Mouse (Mus musculus) myocyte (in vitro differentiated cells): ENCODE data around the gene Plp1. TPM values are rescaled to one million over a fixed set of nuclear protein-coding genes. Genes with fewer than 3 reads are reported as not detected.

Experiments used
- H3K27me3 ChIP-seq: one replicate; pipeline ENCODE4 v1.6.1; 2011; ENCODE audit not compliant: control insufficient read depth, insufficient read depth, insufficient read length
- H3K36me3 ChIP-seq: one replicate; pipeline ENCODE4 v1.6.1; 2011; ENCODE audit not compliant: control insufficient read depth, insufficient read depth
- H3K4me2 ChIP-seq: one replicate; pipeline ENCODE4 v1.6.1; 2011; ENCODE audit warnings: low read depth, control low read depth
- H3K4me3 ChIP-seq: one replicate; pipeline ENCODE4 v1.5.1; 2011; ENCODE audit warnings: mild to moderate bottlenecking, control low read depth, moderate library complexity
- H3K79me2 ChIP-seq: one replicate; pipeline ENCODE4 v1.6.1; 2011; ENCODE audit not compliant: control insufficient read depth, insufficient read depth
- H3ac ChIP-seq: one replicate; pipeline ENCODE4 v1.6.1; 2011; ENCODE audit not compliant: control insufficient read depth, insufficient read length
- CEBPB ChIP-seq: IDR thresholded peaks from 2 replicates; pipeline ENCODE4 v1.6.1; 2011; ENCODE audit warnings: mild to moderate bottlenecking, moderate library complexity; ENCODE audit not compliant: poor library complexity, insufficient read depth, severe bottlenecking
- E2F4 ChIP-seq: IDR thresholded peaks from one replicate; pipeline ENCODE4 v1.6.1; 2011; ENCODE audit warnings: mild to moderate bottlenecking, control low read depth, moderate library complexity; ENCODE audit not compliant: insufficient read depth
- MAX ChIP-seq: IDR thresholded peaks from one replicate; pipeline ENCODE4 v1.6.1; 2011; ENCODE audit warnings: low read depth, mild to moderate bottlenecking, control low read depth
- MYOD1 ChIP-seq, 3 experiments: IDR thresholded peaks; one replicate each; pipeline ENCODE4 v1.6.1; 2011; ENCODE audit warnings: control low read depth in 2 of 3, low read depth in 2 of 3, mild to moderate bottlenecking in 2 of 3, moderate library complexity in 1 of 3; ENCODE audit not compliant: insufficient read length in 2 of 3, control insufficient read depth in 1 of 3
- MYOG ChIP-seq, 3 experiments: IDR thresholded peaks; one replicate each; pipeline ENCODE4 v1.6.1; 2011; ENCODE audit warnings: control low read depth in 2 of 3, low read depth in 2 of 3, mild to moderate bottlenecking in 2 of 3; ENCODE audit not compliant: insufficient read length in 2 of 3, control insufficient read depth in 1 of 3, insufficient read depth in 1 of 3
- POLR2A ChIP-seq: IDR thresholded peaks from one replicate; pipeline ENCODE4 v1.6.1; 2011; ENCODE audit warnings: low read depth, mild to moderate bottlenecking, control low read depth, moderate library complexity; ENCODE audit not compliant: insufficient read length
- POLR2AphosphoS2 ChIP-seq: IDR thresholded peaks from one replicate; pipeline ENCODE4 v1.6.1; 2011; ENCODE audit warnings: low read depth, control low read depth; ENCODE audit not compliant: insufficient read length
- REST ChIP-seq: IDR thresholded peaks from one replicate; pipeline ENCODE4 v1.6.1; 2011; ENCODE audit warnings: mild to moderate bottlenecking, control low read depth, moderate library complexity; ENCODE audit not compliant: insufficient read depth, insufficient read length
- SRF ChIP-seq: IDR thresholded peaks from one replicate; pipeline ENCODE4 v1.6.1; 2011; ENCODE audit warnings: low read depth; ENCODE audit not compliant: control insufficient read depth, insufficient read length
- TCF12 ChIP-seq: IDR thresholded peaks from one replicate; pipeline ENCODE4 v1.6.1; 2011; ENCODE audit warnings: mild to moderate bottlenecking, control low read depth; ENCODE audit not compliant: poor library complexity, insufficient read depth, severe bottlenecking
- TCF3 ChIP-seq: IDR thresholded peaks from one replicate; pipeline ENCODE4 v1.6.1; 2011; ENCODE audit warnings: low read depth, control low read depth; ENCODE audit not compliant: insufficient read length
- USF1 ChIP-seq: IDR thresholded peaks from one replicate; pipeline ENCODE4 v1.6.1; 2011; ENCODE audit warnings: low read depth, mild to moderate bottlenecking, control low read depth, moderate library complexity
- polyA plus RNA-seq: library from polyadenylated mRNA; unstranded; fragments of >200 nt; fragmentation: generic; extraction: Trizol; gene quantifications from one replicate; pipeline ENCODE4 v1.2.1, GENCODE M21; 2012; ENCODE audit warnings: missing spikeins

Plp1 gene
- polyA plus RNA-seq, 1 experiment, result 0.14 TPM

DNA sequence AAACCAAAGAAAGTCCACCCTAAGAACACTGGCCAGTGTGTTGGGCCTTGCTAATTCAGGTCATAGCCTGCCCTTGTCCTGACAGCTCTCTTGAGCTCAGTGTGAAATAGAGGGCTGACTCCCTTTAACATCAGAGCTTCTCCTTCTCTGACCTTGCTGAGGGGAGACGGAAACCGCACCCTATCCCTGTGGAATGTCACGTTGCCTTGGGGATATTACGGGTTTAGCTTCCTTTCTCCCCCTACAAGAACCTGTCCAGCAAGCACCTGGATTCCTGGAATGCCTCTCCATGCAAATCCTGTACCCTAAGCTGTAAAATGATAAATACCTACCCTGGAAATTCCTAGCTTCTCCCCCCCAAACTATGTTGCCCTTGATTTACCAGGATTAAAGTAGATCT lies 33.0 kb upstream of the Plp1 start:
- H3K4me2 ChIP-seq, result no peak overlapping the region
- H3ac ChIP-seq, result no peak overlapping the region
- TF ChIP-seq POLR2A (no peak), TCF3 (no peak), REST (no peak), SRF (no peak), CEBPB (no peak), POLR2AphosphoS2 (no peak), MYOG (IDR thresholded peaks at IDR 0.05; ENCODE audit: control insufficient read depth in 1 of 3, insufficient read depth in 1 of 3, insufficient read length in 2 of 3, low read depth in 2 of 3) (no peak), MYOD1 (IDR thresholded peaks at IDR 0.05; ENCODE audit: control insufficient read depth in 1 of 3, insufficient read length in 2 of 3, low read depth in 2 of 3) (no peak), USF1 (no peak), MAX (no peak), E2F4 (no peak), TCF12 (no peak)
- H3K36me3 ChIP-seq, result no peaks in the 10 kb centered on the region
- H3K4me3 ChIP-seq, result no peak overlapping the region
- H3K79me2 ChIP-seq, result no peaks in the 10 kb centered on the region
- no peaks in the 10 kb centered on the region for H3K27me3 ChIP-seq

DNA sequence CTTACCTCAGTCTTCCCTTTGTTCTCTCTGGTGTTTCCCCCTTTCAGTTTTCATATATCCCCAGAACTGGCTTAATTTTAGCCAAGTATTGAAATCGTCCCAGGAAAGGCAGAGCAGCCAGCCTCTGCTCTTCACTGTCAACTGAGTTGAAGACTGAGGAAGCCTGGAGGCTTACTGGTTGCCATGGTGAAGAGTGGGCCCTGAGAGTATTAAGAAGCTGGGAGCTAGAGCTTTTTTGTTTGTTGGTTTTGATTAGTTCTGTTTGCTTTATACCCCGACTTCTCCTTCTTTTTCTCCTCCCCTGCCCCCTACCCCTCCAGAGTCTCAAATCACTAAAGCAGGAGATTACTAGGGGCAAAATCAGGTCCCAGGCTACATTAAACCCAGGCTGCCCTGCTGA lies 25.2 kb upstream of the Plp1 start:
- H3K79me2 ChIP-seq, result no peaks in the 10 kb centered on the region
- H3ac ChIP-seq, result no peak overlapping the region
- H3K4me2 ChIP-seq, result no peak overlapping the region
- H3K4me3 ChIP-seq, result no peak overlapping the region
- H3K27me3 ChIP-seq, result no peaks in the 10 kb centered on the region
- no peaks in the 10 kb centered on the region for H3K36me3 ChIP-seq
- TF ChIP-seq TCF12 (no peak), MYOD1 (IDR thresholded peaks at IDR 0.05; ENCODE audit: control insufficient read depth in 1 of 3, insufficient read length in 2 of 3, low read depth in 2 of 3) (no peak), REST (no peak), POLR2A (no peak), USF1 (no peak), POLR2AphosphoS2 (no peak), MYOG (IDR thresholded peaks at IDR 0.05; ENCODE audit: control insufficient read depth in 1 of 3, insufficient read depth in 1 of 3, insufficient read length in 2 of 3, low read depth in 2 of 3) (no peak), SRF (no peak), TCF3 (no peak), MAX (no peak), E2F4 (no peak), CEBPB (no peak)

DNA sequence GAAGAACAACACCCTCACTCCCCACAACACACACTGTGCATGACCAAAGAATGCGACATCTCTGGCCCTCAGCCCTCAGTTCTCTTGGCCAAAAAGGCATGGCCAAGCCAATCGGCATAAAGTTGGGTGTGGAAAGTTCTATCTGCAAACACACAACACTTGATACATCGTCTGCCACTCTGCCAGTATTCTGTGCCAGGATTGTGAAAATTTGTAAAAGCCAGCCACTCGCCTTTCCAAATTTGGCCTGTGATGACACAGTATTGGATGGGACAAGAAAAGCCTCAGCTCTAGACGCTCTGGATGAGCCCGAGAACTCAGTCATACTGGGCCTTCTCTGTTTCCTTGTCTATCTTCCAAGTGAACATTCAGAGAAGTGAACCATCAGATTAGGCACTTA lies 2.7 kb upstream of the Plp1 start:
- no peak for TF ChIP-seq CEBPB
- TF ChIP-seq USF1, result no peak
- no peak for TF ChIP-seq REST
- no peak for TF ChIP-seq MAX
- no peak for TF ChIP-seq MYOD1 (IDR thresholded peaks at IDR 0.05; ENCODE audit: control insufficient read depth in 1 of 3, insufficient read length in 2 of 3, low read depth in 2 of 3)
- no peak for TF ChIP-seq SRF
- no peak for TF ChIP-seq MYOG (IDR thresholded peaks at IDR 0.05; ENCODE audit: control insufficient read depth in 1 of 3, insufficient read depth in 1 of 3, insufficient read length in 2 of 3, low read depth in 2 of 3)
- no peak for TF ChIP-seq TCF12
- H3K27me3 ChIP-seq, result no peaks in the 10 kb centered on the region
- no peaks in the 10 kb centered on the region for H3K36me3 ChIP-seq
- no peak overlapping the region for H3K4me3 ChIP-seq
- no peaks in the 10 kb centered on the region for H3K79me2 ChIP-seq
- no peak overlapping the region for H3K4me2 ChIP-seq
- H3ac ChIP-seq, result no peak overlapping the region

DNA sequence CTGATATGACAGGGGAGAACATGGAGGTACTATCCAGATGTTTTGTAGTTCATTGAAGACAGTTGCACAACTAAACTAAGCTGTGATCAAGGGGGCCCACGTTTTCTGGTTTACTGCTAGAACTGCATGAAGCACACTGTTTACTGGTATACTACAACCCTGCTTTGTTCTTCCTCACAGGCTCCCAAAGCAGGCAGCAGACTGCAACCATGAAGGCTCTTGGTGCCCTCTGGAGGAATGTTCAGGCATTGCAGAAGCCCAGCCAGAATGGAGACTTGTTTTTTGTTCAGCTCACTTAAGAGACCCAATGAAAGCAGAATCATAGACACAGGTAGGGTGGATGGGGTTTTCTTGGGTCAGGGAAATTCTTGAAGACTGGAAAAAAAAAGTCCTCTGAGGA lies 2.2 kb upstream of the Plp1 start:
- H3ac ChIP-seq, result no peak overlapping the region
- no peak overlapping the region for H3K4me2 ChIP-seq
- H3K27me3 ChIP-seq, result no peaks in the 10 kb centered on the region
- H3K79me2 ChIP-seq, result no peaks in the 10 kb centered on the region
- H3K36me3 ChIP-seq, result no peaks in the 10 kb centered on the region
- no peak for TF ChIP-seq CEBPB
- TF ChIP-seq TCF3, result no peak
- no peak for TF ChIP-seq REST
- no peak for TF ChIP-seq MYOD1 (IDR thresholded peaks at IDR 0.05; ENCODE audit: control insufficient read depth in 1 of 3, insufficient read length in 2 of 3, low read depth in 2 of 3)
- TF ChIP-seq MAX, result no peak
- no peak for TF ChIP-seq USF1
- no peak for TF ChIP-seq E2F4
- no peak overlapping the region for H3K4me3 ChIP-seq

DNA sequence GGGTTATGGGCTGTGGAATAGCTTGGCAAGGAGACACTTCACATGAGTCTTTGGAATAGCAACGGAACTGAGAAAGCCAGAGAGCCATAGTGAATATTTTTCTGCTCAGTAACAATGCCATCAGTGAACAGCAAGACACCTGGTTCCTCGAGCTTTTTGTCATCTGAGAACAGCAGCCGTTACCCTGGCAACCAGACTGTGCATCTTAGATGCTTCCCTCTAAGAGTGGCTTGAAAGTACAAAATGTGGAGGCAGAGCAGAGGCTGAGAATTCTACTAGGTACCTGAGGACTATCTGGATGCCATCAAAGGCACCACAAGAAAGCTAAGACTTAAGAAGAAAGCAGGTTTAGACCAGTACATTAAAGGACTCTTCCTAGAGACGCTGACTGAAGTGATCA lies 2.5 kb downstream of the Plp1 start:
- Histone ChIP-seq H3ac (no peak overlapping the region), H3K4me3 (no peak overlapping the region), H3K27me3 (no peaks in the 10 kb centered on the region), H3K4me2 (no peak overlapping the region), H3K36me3 (no peaks in the 10 kb centered on the region), H3K79me2 (no peaks in the 10 kb centered on the region)
- TF ChIP-seq TCF3 (no peak), REST (no peak), MYOD1 (IDR thresholded peaks at IDR 0.05; ENCODE audit: control insufficient read depth in 1 of 3, insufficient read length in 2 of 3, low read depth in 2 of 3) (no peak), TCF12 (no peak), POLR2A (no peak), POLR2AphosphoS2 (no peak), USF1 (no peak), SRF (no peak), CEBPB (no peak), E2F4 (no peak), MAX (no peak), MYOG (IDR thresholded peaks at IDR 0.05; ENCODE audit: control insufficient read depth in 1 of 3, insufficient read depth in 1 of 3, insufficient read length in 2 of 3, low read depth in 2 of 3) (no peak)
